Mouse (Mus musculus) embryo, embryonic 9.5 days (tissue): Measurements from ENCODE around the gene Phb.
"Not testable (repeated sequence)": the region's sequence is repeated elsewhere in the genome, so short reads cannot be mapped to it uniquely, and the experiment has no call there.

Source experiments
- DNase-seq: peaks from one replicate; pipeline ENCODE4 v3.0.0-alpha.2; 2017; ENCODE audit errors: extremely low spot score

Phb gene

GRCm38 (mm10) chr11:95650981-95651380, 15.8 kb upstream of the Phb start:
- no peak for DNase-seq

DNA sequence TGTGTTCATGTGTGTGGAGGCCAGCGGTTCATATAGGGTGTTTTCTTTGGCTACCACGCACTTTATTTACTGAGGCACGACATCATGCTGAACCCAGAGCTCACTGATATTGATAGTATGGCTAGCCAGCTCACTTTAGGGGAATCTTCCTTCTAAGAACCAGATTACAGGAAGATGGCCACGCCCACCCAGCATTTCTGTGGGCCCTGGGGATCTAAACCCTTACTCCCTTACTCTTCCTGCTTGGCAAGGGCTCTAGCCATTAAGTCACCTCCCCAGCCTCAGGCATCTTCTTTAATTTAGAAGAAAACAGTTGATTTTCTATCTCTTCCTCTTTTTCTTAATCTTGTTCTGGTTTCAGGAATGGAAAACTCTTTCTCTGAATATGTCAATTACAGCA, 9.3 kb upstream of the Phb start:
- no peak for DNase-seq

DNA sequence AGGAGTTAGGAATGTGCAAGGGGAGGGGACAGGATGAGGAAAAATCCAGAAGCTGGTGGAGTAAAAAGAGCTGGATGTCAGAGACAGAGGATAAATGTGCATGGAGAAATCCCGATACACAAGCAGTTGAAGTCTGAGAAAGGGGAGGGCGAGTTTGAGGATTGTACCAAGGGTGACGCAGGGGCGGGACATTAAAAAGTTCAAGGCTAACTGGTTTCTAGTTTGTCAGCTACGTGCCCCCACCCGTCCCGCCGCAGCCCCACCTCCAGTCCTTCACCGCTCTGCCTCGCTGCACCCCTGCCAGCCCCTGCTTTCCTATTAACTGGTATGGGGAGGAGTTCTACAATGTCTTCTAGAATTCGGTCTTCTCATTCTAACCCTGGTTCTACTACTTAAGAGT, 420 bp downstream of the Phb start:
- no peak for DNase-seq

DNA sequence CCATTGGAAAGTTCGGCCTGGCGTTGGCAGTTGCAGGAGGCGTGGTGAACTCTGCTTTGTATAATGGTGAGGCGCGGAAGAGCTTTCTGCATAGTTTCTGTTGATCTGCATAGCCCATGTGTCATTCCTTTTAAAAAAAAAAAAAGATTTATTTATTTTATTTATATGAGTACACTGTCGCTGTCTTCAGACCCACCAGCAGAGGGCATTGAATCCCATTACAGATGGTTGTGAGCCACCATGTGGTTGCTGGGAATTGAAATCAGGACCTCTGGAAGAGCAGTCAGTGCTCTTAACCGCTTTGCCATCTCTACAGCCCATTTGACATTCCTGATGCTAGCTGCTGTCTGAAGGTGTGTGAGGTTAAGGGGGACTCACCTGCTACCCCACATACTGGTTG, 1.3 kb downstream of the Phb start:
- DNase-seq = not testable (repeated sequence)

- DNase-seq = no peak
Observed at GRCm38 (mm10) chr11:95675498-95675897, 8.7 kb downstream of the Phb start.

- DNase-seq = peak; percentile 85
Observed at GRCm38 (mm10) chr11:95676307-95676706, 9.6 kb downstream of the Phb start.

- no peak for DNase-seq
Observed at GRCm38 (mm10) chr11:95677925-95678701, 11.4 kb downstream of the Phb start.

DNA sequence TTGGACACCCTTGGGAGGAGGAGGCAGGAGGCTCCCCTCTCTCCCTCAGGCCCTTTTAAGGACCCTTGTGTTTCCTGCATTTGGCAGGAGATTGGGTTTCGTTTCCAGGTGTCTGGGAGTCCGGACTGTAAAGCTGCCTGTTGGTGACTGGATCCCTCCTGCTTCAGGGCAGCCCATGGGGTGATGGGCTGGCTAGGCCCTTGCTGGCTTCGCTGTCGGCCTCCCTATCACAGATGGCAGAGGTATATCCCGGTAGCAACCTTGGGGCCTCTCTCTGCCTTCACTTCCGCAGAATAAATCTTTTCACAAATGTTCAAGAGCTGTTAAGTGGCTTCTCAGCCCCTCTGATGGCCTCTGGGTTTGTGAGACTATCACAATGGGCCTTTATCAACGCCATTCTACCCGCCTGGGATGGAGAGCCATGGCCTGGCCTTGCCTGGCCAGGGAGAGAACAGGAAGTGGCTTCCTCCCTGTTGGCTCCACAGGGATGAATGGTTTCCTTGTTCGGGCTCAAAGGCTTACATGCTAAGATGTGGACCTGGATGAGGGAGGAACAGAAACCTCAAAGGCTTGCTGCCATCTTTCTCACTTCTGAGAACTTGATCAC, 15.3 kb downstream of the Phb start:
- peak; percentile 33 for DNase-seq

DNA sequence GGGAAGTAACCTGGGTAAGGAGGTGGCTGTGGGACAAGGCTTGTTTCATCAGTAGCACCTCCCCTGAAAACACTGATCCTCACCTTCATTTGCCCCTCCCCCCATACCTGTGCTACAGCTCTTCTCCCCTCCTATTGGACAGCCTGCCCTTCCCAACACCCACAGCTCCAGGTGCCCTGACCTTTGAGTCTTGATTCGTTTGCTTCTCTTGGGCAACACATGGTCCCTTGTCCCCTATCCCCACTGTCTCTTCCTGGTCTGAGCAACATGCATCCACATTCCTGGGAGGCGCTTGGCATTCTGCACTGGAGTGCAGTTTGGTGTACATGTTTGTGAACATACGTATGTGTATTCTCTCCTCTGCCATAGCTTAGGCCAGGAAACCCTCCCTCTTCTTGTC, 16.2 kb downstream of the Phb start:
- DNase-seq = no peak

DNA sequence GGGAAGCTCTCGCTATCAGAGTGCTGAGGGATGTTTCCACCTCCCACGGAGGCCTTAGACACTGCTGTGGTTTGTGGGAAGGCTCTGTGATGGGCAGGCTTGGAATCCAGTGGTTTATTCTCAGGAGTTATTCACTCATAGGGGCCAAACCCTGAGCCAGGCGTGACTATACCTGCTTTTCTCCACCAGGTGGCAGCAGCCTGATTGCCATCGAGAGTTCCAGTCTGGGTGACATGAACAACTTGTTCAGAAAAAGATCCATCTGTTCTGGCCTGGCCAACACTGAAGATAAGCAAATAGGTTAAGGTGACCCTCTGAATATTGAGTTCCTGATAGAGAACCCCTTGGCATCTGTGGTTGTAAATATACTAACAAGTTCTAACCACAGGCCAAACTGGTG, 19.3 kb downstream of the Phb start:
- DNase-seq = peak; percentile 74

DNA sequence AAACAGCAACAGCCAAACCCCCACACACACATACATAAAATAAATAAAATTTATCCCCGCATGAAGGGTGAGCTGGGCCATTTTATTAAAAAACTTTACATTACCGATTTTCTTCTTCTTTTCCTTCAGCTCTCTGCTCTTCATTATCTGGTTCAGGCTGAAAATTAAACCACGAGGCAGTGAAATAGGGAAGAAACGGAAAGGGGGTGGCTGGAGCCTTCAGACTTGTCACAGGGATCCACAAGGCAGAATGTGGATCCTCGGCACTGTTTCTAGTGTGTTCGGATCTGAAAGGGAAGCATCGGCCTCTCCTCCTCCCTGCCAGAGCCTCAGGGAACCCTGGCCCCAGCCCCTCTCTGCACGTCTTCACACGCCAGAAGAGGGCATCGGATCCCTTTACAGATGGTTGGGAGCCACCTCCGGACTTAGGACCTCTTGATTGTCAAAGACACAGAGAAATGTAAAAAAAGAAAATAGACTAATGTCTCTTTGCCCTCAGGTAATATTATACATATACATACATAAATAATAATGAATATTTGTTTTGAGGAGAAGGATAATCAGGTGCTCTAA, 20.4 kb downstream of the Phb start:
- DNase-seq = no peak

DNA sequence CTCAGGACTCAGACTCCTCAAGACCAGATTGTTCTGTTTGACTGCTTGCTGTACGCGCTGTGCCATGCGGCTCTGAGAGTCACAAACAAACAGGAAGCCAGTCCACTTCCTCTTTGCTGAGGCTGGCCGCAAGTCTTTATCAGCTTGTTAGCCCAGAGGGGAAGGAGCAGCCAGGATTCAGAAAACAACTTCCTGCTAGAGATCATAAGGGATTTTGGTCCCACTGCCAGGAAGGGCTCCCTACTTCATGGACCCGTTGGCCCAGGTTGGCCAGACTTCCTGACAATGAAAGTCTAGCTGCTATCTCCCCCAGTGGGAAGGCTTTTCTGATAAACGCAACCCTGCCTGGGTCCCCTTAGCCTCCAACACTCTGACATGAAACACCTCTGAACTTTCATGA, 21.8 kb downstream of the Phb start:
- no peak for DNase-seq

DNA sequence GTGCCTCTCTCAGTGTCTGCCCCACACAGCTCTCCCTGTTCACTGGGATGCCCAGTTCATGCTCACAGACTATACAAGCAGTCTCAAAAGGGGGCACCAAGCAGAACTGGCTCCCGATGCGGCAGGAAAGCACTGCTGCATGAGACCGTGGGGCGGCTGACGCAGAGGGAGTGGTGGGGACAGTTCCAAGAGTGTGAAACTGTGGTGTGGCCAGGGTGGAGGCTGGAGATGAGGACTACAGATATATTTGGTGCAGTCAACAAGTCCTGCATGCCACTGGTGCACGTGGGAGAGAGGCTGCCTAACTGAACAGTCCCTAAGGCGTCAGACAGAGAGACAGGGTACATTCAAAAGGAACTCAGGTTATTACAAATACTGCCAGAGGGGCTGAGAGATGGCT, 22.2 kb downstream of the Phb start:
- DNase-seq = no peak

DNA sequence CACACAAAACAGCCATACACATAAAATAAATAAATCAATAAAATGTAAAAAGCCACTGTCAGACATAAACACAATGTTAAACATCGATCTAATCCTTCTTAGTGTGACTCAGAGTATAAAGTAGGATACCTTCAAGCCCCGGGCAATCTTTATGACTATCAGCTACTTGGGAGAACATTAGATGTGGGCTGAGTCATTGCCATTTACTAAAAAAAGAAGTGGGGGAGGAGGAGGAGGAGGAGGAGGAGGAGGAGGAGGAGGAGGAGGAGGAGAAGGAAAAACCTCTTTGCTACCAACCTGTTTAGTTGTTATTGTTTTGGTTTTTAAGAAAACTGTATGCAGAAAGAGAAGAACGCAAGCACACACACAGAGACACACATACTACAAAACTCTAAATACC, 22.8 kb downstream of the Phb start:
- no peak for DNase-seq

DNA sequence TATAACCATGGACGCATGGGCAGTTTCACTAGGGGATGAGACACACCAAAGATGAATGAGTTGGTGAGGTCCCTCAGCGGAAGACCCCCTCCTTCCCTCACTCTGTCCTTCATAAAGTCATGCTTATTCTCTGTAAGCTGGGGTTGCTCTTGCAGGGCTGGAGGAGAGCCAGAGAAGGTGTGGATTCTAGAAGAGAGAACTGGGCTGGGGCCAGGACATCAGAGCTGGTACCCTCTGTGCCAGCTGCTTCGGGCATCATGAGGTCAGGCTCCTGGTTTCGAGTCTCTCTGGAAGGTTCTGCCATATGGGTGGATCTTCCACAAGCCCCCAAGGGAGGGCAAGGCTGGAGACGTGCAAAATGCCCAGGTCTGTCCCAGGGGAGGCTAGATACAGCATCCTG, 31.8 kb downstream of the Phb start:
- DNase-seq = no peak

DNA sequence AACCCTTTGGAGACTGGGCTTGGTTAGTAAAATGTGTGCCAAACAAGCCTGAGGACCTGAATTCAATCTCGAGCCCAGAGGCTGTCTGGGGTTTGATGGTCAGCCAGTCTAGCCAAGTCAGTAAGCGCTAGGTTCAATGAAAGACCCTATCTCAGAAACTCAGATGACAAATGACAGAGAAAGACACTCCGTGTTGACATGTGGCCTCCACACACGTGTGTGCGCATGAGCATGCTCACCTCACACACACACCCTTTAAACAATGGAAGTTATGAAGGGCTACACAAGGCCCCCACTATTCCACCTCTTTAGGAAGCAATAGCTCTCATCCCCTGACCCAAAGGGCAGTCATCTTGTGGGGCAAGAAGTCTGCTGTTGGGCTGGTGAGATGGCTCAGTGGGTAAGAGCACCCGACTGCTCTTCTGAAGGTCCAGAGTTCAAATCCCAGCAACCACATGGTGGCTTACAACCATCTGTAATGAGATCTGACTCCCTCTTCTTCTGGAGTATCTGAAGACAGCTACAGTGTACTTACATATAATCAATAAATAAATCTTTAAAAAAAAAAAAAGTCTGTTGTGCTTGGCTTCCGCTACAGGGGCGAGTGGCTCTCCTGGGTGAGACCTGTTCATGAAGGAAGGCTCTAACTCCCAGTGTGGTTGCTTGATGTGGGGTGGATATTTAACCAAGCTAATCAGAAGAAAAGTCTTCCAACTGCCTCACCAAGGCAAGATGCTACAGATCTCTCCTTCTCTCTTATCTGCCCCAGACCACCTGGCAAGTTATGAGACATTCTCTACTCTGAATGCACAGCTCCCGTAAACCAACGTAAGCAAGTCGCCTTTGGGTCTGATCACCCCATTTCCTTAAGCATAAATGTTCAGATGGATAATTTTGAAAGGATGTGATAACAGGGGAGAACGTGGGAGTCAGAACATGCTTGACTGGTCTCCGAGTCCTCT, 34.3 kb downstream of the Phb start:
- no peak for DNase-seq

- DNase-seq = no peak
Observed at GRCm38 (mm10) chr11:95704032-95704969, 37.5 kb downstream of the Phb start.

DNA sequence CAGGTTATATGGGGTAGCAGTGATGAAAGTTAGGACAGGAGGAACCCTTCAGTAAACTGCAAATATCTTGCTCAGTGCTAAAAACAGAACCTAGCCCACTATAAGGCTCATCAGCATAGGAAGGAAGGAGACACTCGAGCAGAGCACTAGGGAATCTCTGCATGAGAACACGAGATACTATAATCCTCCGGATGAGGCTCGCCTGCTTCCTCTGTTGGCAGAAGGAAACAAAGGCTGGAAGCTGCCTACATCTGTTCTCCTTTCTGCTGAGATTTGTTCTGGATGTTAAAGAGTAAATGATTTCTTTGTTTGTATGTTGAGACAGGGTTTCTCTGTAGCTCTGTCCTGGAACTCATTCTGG, 38.2 kb downstream of the Phb start:
- no peak for DNase-seq

- DNase-seq = no peak
Observed at GRCm38 (mm10) chr11:95709534-95710040, 42.8 kb downstream of the Phb start.

- no peak for DNase-seq
Observed at GRCm38 (mm10) chr11:95710478-95710877, 43.7 kb downstream of the Phb start.

DNA sequence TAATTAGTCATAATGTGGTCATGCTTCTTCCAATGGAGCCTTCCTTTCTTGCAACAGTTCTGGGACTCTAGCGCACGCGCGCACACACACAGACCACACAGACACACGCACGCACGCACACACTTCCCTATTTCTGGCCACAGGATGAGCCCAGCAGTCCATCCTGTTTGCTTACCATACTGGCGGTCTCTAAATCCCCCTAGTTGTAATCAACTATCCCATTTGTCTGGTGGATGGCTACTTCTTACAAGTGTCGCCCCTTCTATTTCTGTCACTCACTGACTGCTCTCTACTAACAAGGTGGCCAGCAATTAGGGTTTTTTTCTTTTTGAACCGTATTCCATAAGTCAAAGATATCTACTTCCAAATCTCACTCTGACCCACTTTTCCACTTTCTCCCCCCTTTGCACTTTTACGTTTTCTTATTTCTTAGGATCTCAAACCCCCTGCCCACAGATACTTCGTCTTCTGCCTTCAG, 45.4 kb downstream of the Phb start:
- no peak for DNase-seq
